Mouse (Mus musculus): ENCODE results near the gene H2-K1. TPM values are rescaled to one million over a fixed set of nuclear protein-coding genes. Genes with fewer than 3 reads are reported as not detected.

Gene H2-K1
- total RNA-seq (2012; rRNA removed) = 69.5 and 155 TPM in 2 replicates

DNA sequence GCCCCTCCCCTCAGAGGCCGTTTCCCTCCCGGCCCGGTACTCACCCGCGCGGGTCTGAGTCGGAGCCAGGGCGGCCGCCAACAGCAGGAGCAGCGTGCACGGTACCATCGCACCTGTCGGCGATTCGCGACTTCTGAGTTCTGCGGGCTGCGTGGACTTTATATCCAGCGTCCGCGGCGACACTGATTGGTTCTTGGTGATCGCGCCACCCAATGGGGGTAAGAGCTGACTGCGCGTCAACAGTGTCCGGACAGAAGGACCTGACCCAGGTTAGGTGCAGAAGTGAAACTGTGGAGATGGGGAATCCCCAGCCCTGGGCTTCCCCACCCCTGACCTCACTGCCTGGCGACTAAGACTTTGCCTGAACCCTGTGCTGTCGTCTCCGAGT lies at the start of gene H2-K1:
Gene H2-K1, minus strand, starts transcription at position 198 of the 388 bp plus-strand sequence.
- TF ChIP-seq CHD2 (IDR thresholded peaks at IDR 0.05; ENCODE audit: low read depth, low read length) = peak; percentile 84
- TF ChIP-seq ZC3H11A (IDR thresholded peaks at IDR 0.05; ENCODE audit: borderline replicate concordance, low read depth, low read length) = no peak
- Histone ChIP-seq H3K36me3 (ENCODE audit: control insufficient read depth, insufficient read depth, low read length, poor library complexity, severe bottlenecking) (peaks cover 3% of the 10 kb centered on the region; the same call in 1 of the 2 replicates), H3K27ac (ENCODE audit: insufficient read depth, low read depth, low read length, poor library complexity, severe bottlenecking) (no peak within 1 kb of the TSS), H3K9me3 (ENCODE audit: control insufficient read depth, insufficient read depth, low read depth, low read length) (no peaks in the 10 kb centered on the region), H3K4me3 (ENCODE audit: insufficient read depth in 1 of 2, low read depth in 1 of 2, low read length in 2 of 2, poor library complexity in 1 of 2, severe bottlenecking in 1 of 2) (peak within 1 kb of the TSS; percentile 59 to 69), H3K9ac (ENCODE audit: insufficient read depth, low read depth, low read length, poor library complexity, severe bottlenecking) (peak within 1 kb of the TSS; percentile 69), H3K4me1 (ENCODE audit: control insufficient read depth in 2 of 2, insufficient read depth in 2 of 2, low read length in 2 of 2, poor library complexity in 1 of 2) (no peaks in the 10 kb centered on the region)
- DNase-seq (ENCODE audit: low read depth, low spot score) = peak; percentile 60
- in situ Hi-C loops (cut with MboI; ENCODE audit: low sequenced_read_pairs in 2 of 2, unreplicated experiment in 2 of 2) = no loop called here

DNA sequence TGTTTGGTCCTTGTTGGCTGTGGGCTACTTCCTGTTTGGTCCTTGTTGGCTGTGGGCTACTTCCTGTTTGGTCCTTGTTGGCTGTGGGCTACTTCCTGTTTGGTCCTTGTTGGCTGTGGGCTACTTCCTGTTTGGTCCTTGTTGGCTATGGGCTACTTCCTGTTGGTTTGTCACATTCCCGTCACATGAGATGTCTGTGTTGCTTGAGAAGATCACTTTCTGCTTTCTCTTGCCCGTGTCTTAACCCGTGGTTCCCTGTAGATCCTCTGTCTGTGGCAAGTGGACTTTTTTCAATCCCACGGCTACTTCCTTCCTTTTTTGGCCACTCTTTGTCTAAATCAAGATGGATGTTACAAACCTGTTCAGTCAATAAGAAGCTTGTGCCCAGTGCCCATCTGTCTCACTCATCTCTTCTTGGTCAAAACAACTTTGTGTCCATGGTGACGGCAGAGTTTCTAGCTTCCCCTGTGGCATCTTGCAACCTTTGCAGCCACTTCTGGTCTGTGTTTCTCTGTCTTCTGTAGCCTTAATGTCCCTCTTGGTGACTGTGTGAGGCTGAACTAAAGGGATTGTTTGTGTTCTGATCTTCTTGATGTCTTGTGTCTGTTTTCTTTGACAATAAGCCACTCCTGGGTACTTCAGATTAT lies 47.4 kb upstream of the H2-K1 start:
- Histone ChIP-seq H3K4me3 (ENCODE audit: insufficient read depth in 1 of 2, low read depth in 1 of 2, low read length in 2 of 2, poor library complexity in 1 of 2, severe bottlenecking in 1 of 2) (no peak overlapping the region), H3K27ac (ENCODE audit: insufficient read depth, low read depth, low read length, poor library complexity, severe bottlenecking) (no peak overlapping the region), H3K9me3 (ENCODE audit: control insufficient read depth, insufficient read depth, low read depth, low read length) (no peaks in the 10 kb centered on the region), H3K36me3 (ENCODE audit: control insufficient read depth, insufficient read depth, low read length, poor library complexity, severe bottlenecking) (no peaks in the 10 kb centered on the region), H3K9ac (ENCODE audit: insufficient read depth, low read depth, low read length, poor library complexity, severe bottlenecking) (no peak overlapping the region), H3K4me1 (ENCODE audit: control insufficient read depth in 2 of 2, insufficient read depth in 2 of 2, low read length in 2 of 2, poor library complexity in 1 of 2) (no peaks in the 10 kb centered on the region)
- DNase-seq (ENCODE audit: low read depth, low spot score) = no peak
- in situ Hi-C loops (cut with MboI; ENCODE audit: low sequenced_read_pairs in 2 of 2, unreplicated experiment in 2 of 2) = no loop called here
- no peak for TF ChIP-seq ZC3H11A (IDR thresholded peaks at IDR 0.05; ENCODE audit: borderline replicate concordance, low read depth, low read length)

DNA sequence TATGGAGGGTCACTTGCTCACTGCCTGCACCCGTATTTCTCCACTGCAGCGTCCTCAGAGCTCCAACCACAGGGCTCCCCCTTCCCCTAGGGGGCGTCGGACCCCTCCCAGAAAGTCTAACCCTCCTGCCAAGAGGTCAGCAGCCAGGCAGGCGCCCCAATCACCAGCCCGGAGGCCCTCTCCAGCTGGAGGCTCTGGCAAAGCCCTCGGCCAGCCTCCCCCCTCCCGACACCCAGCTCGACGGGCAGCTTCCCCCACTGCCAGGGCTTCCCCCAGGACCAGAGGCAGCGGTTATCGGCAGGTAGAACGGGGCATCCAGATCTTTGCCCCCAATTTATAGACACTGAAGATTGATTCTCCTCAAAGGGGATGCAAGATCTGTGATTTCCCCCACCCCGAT lies 45.8 kb upstream of the H2-K1 start:
- in situ Hi-C loops (cut with MboI; ENCODE audit: low sequenced_read_pairs in 2 of 2, unreplicated experiment in 2 of 2) = no loop called here
- H3K27ac ChIP-seq (ENCODE audit: insufficient read depth, low read depth, low read length, poor library complexity, severe bottlenecking) = no peak overlapping the region

DNA sequence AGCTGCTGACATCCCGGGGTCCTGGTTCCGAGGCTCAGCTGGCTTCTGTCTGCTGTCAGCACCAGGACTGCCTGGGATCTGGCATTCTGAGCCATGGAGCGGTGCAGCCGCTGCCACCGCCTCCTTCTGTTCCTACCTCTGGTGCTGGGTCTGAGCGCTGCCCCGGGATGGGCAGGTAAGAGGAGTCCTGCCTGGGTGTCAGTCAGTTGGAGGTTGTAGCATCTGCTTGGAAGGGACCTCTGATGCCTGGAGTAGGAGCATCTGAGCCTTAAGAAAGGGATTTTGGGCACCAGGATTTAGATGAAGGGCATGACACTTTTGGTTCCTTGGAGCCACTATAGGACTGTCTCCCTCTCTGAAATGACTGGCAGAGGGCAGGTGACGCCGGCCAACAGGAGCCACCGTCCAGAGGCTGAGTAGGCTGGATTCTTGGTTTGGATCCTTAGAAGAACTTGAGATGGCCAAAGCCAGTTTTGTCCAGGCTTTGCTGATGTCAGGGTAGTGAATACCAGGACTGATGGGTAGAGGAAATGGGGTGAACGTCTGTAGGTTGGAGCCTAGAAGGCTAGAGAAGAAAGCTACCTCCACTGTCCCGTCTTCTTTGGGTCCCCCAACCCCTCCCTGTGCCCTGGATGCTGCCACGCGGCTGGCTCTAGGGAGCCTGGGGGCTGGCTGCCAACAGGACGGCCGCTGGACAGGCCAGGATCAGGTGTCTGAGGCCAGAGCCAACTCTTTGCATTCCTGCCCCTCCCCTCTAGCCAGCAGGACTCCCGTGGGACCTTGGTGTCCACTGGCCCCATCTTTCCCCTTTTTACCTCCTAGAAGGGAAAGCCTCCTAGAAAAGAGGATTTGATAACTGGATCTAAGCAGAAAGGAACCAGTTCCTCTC lies 39.7 kb upstream of the H2-K1 start:
- no peak overlapping the region for H3K27ac ChIP-seq (ENCODE audit: insufficient read depth, low read depth, low read length, poor library complexity, severe bottlenecking)
- in situ Hi-C loops (cut with MboI; ENCODE audit: low sequenced_read_pairs in 2 of 2, unreplicated experiment in 2 of 2) = no loop called here
- H3K9me3 ChIP-seq (ENCODE audit: control insufficient read depth, insufficient read depth, low read depth, low read length) = no peaks in the 10 kb centered on the region
- peaks cover 27% of the 10 kb centered on the region for H3K36me3 ChIP-seq (ENCODE audit: control insufficient read depth, insufficient read depth, low read length, poor library complexity, severe bottlenecking)
- no peak for TF ChIP-seq ZNF384 (IDR thresholded peaks at IDR 0.05; ENCODE audit: low read depth, low read length)
- TF ChIP-seq CHD2 (IDR thresholded peaks at IDR 0.05; ENCODE audit: low read depth, low read length) = no peak
- no peak for TF ChIP-seq ZC3H11A (IDR thresholded peaks at IDR 0.05; ENCODE audit: borderline replicate concordance, low read depth, low read length)
- TF ChIP-seq HCFC1 (IDR thresholded peaks at IDR 0.05; ENCODE audit: borderline replicate concordance, insufficient read depth, low read length) = no peak
- no peak for TF ChIP-seq MAFK (IDR thresholded peaks at IDR 0.05; ENCODE audit: insufficient read depth, low read depth, low read length)
- H3K4me1 ChIP-seq (ENCODE audit: control insufficient read depth in 2 of 2, insufficient read depth in 2 of 2, low read length in 2 of 2, poor library complexity in 1 of 2) = peaks cover 0 to 8% of the 10 kb centered on the region in 2 experiments; a peak in 1 of 4 replicates
- H3K9ac ChIP-seq (ENCODE audit: insufficient read depth, low read depth, low read length, poor library complexity, severe bottlenecking) = no peak overlapping the region
- no peak for DNase-seq (ENCODE audit: low read depth, low spot score)
- no peak overlapping the region; a peak in 1 of 4 replicates for H3K4me3 ChIP-seq (ENCODE audit: insufficient read depth in 1 of 2, low read depth in 1 of 2, low read length in 2 of 2, poor library complexity in 1 of 2, severe bottlenecking in 1 of 2)

More for the DNA sequence above, 45.8 kb upstream of the H2-K1 start:
- no peak for DNase-seq (ENCODE audit: low read depth, low spot score)
- no peaks in the 10 kb centered on the region for H3K36me3 ChIP-seq (ENCODE audit: control insufficient read depth, insufficient read depth, low read length, poor library complexity, severe bottlenecking)
- H3K4me1 ChIP-seq (ENCODE audit: control insufficient read depth in 2 of 2, insufficient read depth in 2 of 2, low read length in 2 of 2, poor library complexity in 1 of 2) = no peaks in the 10 kb centered on the region; a peak in 1 of 4 replicates
- no peak overlapping the region for H3K9ac ChIP-seq (ENCODE audit: insufficient read depth, low read depth, low read length, poor library complexity, severe bottlenecking)
- H3K4me3 ChIP-seq (ENCODE audit: insufficient read depth in 1 of 2, low read depth in 1 of 2, low read length in 2 of 2, poor library complexity in 1 of 2, severe bottlenecking in 1 of 2) = no peak overlapping the region
- TF ChIP-seq CHD2 (IDR thresholded peaks at IDR 0.05; ENCODE audit: low read depth, low read length) (no peak), HCFC1 (IDR thresholded peaks at IDR 0.05; ENCODE audit: borderline replicate concordance, insufficient read depth, low read length) (no peak), ZNF384 (IDR thresholded peaks at IDR 0.05; ENCODE audit: low read depth, low read length) (no peak), MAFK (IDR thresholded peaks at IDR 0.05; ENCODE audit: insufficient read depth, low read depth, low read length) (no peak), ZC3H11A (IDR thresholded peaks at IDR 0.05; ENCODE audit: borderline replicate concordance, low read depth, low read length) (no peak)
- H3K9me3 ChIP-seq (ENCODE audit: control insufficient read depth, insufficient read depth, low read depth, low read length) = no peaks in the 10 kb centered on the region

Measured in ES-E14 (cell line).